Mouse (Mus musculus): ENCODE data around the gene Ltb. TPM values are rescaled to one million over a fixed set of nuclear protein-coding genes. Genes with fewer than 3 reads are reported as not detected.
A peak's percentile ranks its signal among the peaks of the same experiment; 100 is the strongest.

Gene Ltb
- total and polyA plus RNA-seq, 2 experiments from 2014 or later = 0.27 to 0.33 TPM

GRCm38 (mm10) chr17:35222299-35222698 is 28.1 kb downstream of the Ltb start:
- H3K36me3 ChIP-seq (replicated peaks; ENCODE audit: control insufficient read depth, insufficient read depth, low read length) = peaks cover 25% of the 10 kb centered on the region; the same call in 1 of the 2 replicates
- no peaks in the 10 kb centered on the region for H3K27me3 ChIP-seq (ENCODE audit: control insufficient read depth, insufficient read depth, low read length)
- TF ChIP-seq CTCF (IDR thresholded peaks at IDR 0.05; ENCODE audit: low read depth) = no peak
- no peak for TF ChIP-seq EP300 (IDR thresholded peaks at IDR 0.05; ENCODE audit: low read depth)
- H3K9ac ChIP-seq (replicated peaks; ENCODE audit: low read depth, low read length) = no peak overlapping the region
- no peak overlapping the region for H3K4me2 ChIP-seq (ENCODE audit: low read depth, low read length)
- H3K4me3 ChIP-seq (ENCODE audit: low read depth, low read length) = no peak overlapping the region
- no peak for ATAC-seq (ENCODE audit: insufficient read depth, low read depth)
- no peaks in the 10 kb centered on the region for H3K9me3 ChIP-seq (replicated peaks; ENCODE audit: control insufficient read depth, low read length)
- H3K27ac ChIP-seq (ENCODE audit: low read depth) = peak overlapping the region; percentile 63
- DNase-seq (ENCODE audit: low spot score) = no peak
- WGBS = 63% methylated on average over 6 of the region's 6 CpGs
- H3K4me1 ChIP-seq (ENCODE audit: control insufficient read depth, insufficient read depth) = peaks cover 9% of the 10 kb centered on the region; the same call in 1 of the 2 replicates

GRCm38 (mm10) chr17:35224641-35225040 is 30.4 kb downstream of the Ltb start:
- 90% methylated on average over 4 of the region's 4 CpGs for WGBS
- Histone ChIP-seq H3K27me3 (ENCODE audit: control insufficient read depth, insufficient read depth, low read length) (no peaks in the 10 kb centered on the region), H3K4me3 (ENCODE audit: low read depth, low read length) (no peak overlapping the region), H3K4me2 (ENCODE audit: low read depth, low read length) (no peak overlapping the region), H3K4me1 (ENCODE audit: control insufficient read depth, insufficient read depth) (no peaks in the 10 kb centered on the region), H3K27ac (ENCODE audit: low read depth) (no peak overlapping the region), H3K36me3 (replicated peaks; ENCODE audit: control insufficient read depth, insufficient read depth, low read length) (peaks cover 44% of the 10 kb centered on the region), H3K9ac (replicated peaks; ENCODE audit: low read depth, low read length) (no peak overlapping the region), H3K9me3 (replicated peaks; ENCODE audit: control insufficient read depth, low read length) (no peaks in the 10 kb centered on the region)
- DNase-seq (ENCODE audit: low spot score) (no peak), ATAC-seq (ENCODE audit: insufficient read depth, low read depth) (no peak)
- TF ChIP-seq EP300 (IDR thresholded peaks at IDR 0.05; ENCODE audit: low read depth) = no peak
- TF ChIP-seq CTCF (IDR thresholded peaks at IDR 0.05; ENCODE audit: low read depth) = no peak

- TF ChIP-seq EP300 (IDR thresholded peaks at IDR 0.05; ENCODE audit: low read depth) (no peak), CTCF (IDR thresholded peaks at IDR 0.05; ENCODE audit: low read depth) (no peak)
- Histone ChIP-seq H3K27me3 (ENCODE audit: control insufficient read depth, insufficient read depth, low read length) (no peaks in the 10 kb centered on the region), H3K27ac (ENCODE audit: low read depth) (no peak overlapping the region), H3K4me3 (ENCODE audit: low read depth, low read length) (no peak overlapping the region), H3K36me3 (replicated peaks; ENCODE audit: control insufficient read depth, insufficient read depth, low read length) (peaks cover 44% of the 10 kb centered on the region), H3K4me1 (ENCODE audit: control insufficient read depth, insufficient read depth) (no peaks in the 10 kb centered on the region), H3K4me2 (ENCODE audit: low read depth, low read length) (no peak overlapping the region), H3K9ac (replicated peaks; ENCODE audit: low read depth, low read length) (no peak overlapping the region), H3K9me3 (replicated peaks; ENCODE audit: control insufficient read depth, low read length) (no peaks in the 10 kb centered on the region)
- ATAC-seq (ENCODE audit: insufficient read depth, low read depth) = no peak
- no peak for DNase-seq (ENCODE audit: low spot score)
- 96% methylated on average over 5 of the region's 5 CpGs for WGBS
Measured at GRCm38 (mm10) chr17:35225456-35225855, 31.2 kb downstream of the Ltb start.

- H3K9me3 ChIP-seq (replicated peaks; ENCODE audit: control insufficient read depth, low read length) = no peaks in the 10 kb centered on the region
- TF ChIP-seq EP300 (IDR thresholded peaks at IDR 0.05; ENCODE audit: low read depth) (no peak), CTCF (IDR thresholded peaks at IDR 0.05; ENCODE audit: low read depth) (0 out of 2 replicates have a peak, but pooled peaks have one; percentile 0)
- peak overlapping the region; percentile 34; the same call in 1 of the 2 replicates for H3K27ac ChIP-seq (ENCODE audit: low read depth)
- peaks cover 54% of the 10 kb centered on the region for H3K36me3 ChIP-seq (replicated peaks; ENCODE audit: control insufficient read depth, insufficient read depth, low read length)
- no peaks in the 10 kb centered on the region for H3K4me1 ChIP-seq (ENCODE audit: control insufficient read depth, insufficient read depth)
- H3K27me3 ChIP-seq (ENCODE audit: control insufficient read depth, insufficient read depth, low read length) = no peaks in the 10 kb centered on the region
- ATAC-seq (ENCODE audit: insufficient read depth, low read depth) (no peak), DNase-seq (ENCODE audit: low spot score) (no peak)
- H3K4me3 ChIP-seq (ENCODE audit: low read depth, low read length) = no peak overlapping the region
- no peak overlapping the region for H3K4me2 ChIP-seq (ENCODE audit: low read depth, low read length)
- 65% methylated on average over 14 of the region's 14 CpGs for WGBS
- H3K9ac ChIP-seq (replicated peaks; ENCODE audit: low read depth, low read length) = no peak overlapping the region; the same call in 1 of the 2 replicates
Measured at GRCm38 (mm10) chr17:35226561-35227046, 32.4 kb downstream of the Ltb start.

- TF ChIP-seq CTCF (IDR thresholded peaks at IDR 0.05; ENCODE audit: low read depth) (no peak), EP300 (IDR thresholded peaks at IDR 0.05; ENCODE audit: low read depth) (no peak)
- H3K36me3 ChIP-seq (replicated peaks; ENCODE audit: control insufficient read depth, insufficient read depth, low read length) = peaks cover 55% of the 10 kb centered on the region
Measured at GRCm38 (mm10) chr17:35231022-35231421, 36.8 kb downstream of the Ltb start.

GRCm38 (mm10) chr17:35232043-35232442 is 37.8 kb downstream of the Ltb start:
- Histone ChIP-seq H3K27me3 (ENCODE audit: control insufficient read depth, insufficient read depth, low read length) (no peaks in the 10 kb centered on the region), H3K4me2 (ENCODE audit: low read depth, low read length) (no peak overlapping the region), H3K9me3 (replicated peaks; ENCODE audit: control insufficient read depth, low read length) (no peaks in the 10 kb centered on the region), H3K36me3 (replicated peaks; ENCODE audit: control insufficient read depth, insufficient read depth, low read length) (peaks cover 48% of the 10 kb centered on the region), H3K4me3 (ENCODE audit: low read depth, low read length) (no peak overlapping the region), H3K9ac (replicated peaks; ENCODE audit: low read depth, low read length) (no peak overlapping the region), H3K27ac (ENCODE audit: low read depth) (no peak overlapping the region), H3K4me1 (ENCODE audit: control insufficient read depth, insufficient read depth) (0 out of 2 replicates have a peak, but pooled peaks cover 4% of the 10 kb centered on the region)
- TF ChIP-seq CTCF (IDR thresholded peaks at IDR 0.05; ENCODE audit: low read depth) = peak; percentile 90
- no peak for TF ChIP-seq EP300 (IDR thresholded peaks at IDR 0.05; ENCODE audit: low read depth)
- 11% methylated on average over 12 of the region's 12 CpGs for WGBS
- DNase-seq (ENCODE audit: low spot score) (peak; percentile 47), ATAC-seq (ENCODE audit: insufficient read depth, low read depth) (no peak)

More at GRCm38 (mm10) chr17:35231022-35231421, 36.8 kb downstream of the Ltb start:
- Histone ChIP-seq H3K27me3 (ENCODE audit: control insufficient read depth, insufficient read depth, low read length) (no peaks in the 10 kb centered on the region), H3K27ac (ENCODE audit: low read depth) (no peak overlapping the region), H3K4me1 (ENCODE audit: control insufficient read depth, insufficient read depth) (0 out of 2 replicates have a peak, but pooled peaks cover 4% of the 10 kb centered on the region), H3K9ac (replicated peaks; ENCODE audit: low read depth, low read length) (no peak overlapping the region), H3K9me3 (replicated peaks; ENCODE audit: control insufficient read depth, low read length) (no peaks in the 10 kb centered on the region), H3K4me2 (ENCODE audit: low read depth, low read length) (no peak overlapping the region), H3K4me3 (ENCODE audit: low read depth, low read length) (no peak overlapping the region)
- DNase-seq (ENCODE audit: low spot score) = no peak
- ATAC-seq (ENCODE audit: insufficient read depth, low read depth) = no peak
- WGBS = 86% methylated on average over 10 of the region's 10 CpGs

Data from heart, postnatal 0 days (tissue).